Mouse (Mus musculus): Measurements from ENCODE around the gene Dusp11. TPM values are rescaled to one million over a fixed set of nuclear protein-coding genes. Genes with fewer than 3 reads are reported as not detected.
A peak's percentile ranks its signal among the peaks of the same experiment; 100 is the strongest.
"Not testable (repeated sequence)": the region's sequence is repeated elsewhere in the genome, so short reads cannot be mapped to it uniquely, and the experiment has no call there.

Gene Dusp11
- polyA plus RNA-seq (2016; fragmentation: Nextera tagmentation; extraction: Ambion mirVana), result 39.0 and 45.0 TPM in 2 replicates

DNA sequence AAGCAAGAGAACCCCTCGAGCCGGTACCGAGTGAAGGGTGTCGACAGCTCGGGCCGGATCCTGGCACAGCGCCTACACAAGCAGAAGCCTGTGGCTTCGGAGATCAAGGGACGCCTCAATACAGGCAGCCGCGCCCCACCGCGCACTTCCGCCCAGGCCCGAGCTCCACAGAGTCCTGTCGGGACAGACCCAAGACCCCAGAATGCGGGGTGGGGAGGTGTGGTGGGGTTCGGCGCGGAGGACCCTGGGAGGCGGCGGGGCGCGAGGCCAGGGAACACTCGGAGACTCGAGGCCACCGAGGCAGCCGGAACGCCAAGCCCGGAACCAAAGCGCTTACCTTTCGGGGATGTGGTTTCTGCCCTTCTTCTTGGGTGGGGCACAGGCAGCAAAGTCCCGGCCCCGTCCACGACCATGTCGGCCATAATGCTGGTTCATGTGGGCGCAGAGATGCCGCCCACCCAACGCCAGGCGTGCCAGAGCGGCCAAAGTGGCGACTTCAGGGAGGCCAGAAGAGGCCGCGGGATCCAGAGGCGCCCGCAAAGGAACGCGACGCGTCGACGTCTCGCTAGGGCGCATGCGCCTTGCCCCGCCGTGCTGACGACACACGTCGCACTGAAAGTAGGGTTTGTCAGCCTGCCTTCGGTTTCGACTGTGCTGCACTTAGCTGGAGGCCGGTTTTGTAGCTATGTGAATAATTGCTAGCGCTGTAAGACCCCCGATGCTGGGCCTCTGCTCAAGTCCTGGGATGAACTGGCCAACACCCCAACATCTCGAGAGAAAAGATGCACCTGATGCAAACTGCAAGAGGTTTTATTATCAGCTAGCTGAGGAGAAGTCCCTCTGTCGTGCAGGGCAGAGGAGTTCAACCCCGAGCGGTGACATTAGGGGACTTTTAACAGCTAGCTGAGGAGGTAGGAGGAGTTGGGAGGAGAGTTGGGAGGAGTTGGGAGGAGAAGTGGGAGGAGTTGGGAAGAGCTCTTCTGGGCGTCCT, at the start of gene Dusp11:
Gene Dusp11, minus strand, starts transcription at position 567 of the 991 bp plus-strand sequence.
- Histone ChIP-seq H3K27me3 (ENCODE audit: low read depth, poor library complexity, severe bottlenecking) (no peaks in the 10 kb centered on the region), H3K9me3 (replicated peaks) (no peaks in the 10 kb centered on the region), H3K36me3 (peaks cover 30% of the 10 kb centered on the region), H3K27ac (peak within 1 kb of the TSS; percentile 94), H3K4me1 (peaks cover 8% of the 10 kb centered on the region), H3K4me3 (peak within 1 kb of the TSS; percentile 92)
- under 1% methylated on average over 70 of the region's 70 CpGs for WGBS
- peak; percentile 94 for DNase-seq (ENCODE audit: low spot score)

DNA sequence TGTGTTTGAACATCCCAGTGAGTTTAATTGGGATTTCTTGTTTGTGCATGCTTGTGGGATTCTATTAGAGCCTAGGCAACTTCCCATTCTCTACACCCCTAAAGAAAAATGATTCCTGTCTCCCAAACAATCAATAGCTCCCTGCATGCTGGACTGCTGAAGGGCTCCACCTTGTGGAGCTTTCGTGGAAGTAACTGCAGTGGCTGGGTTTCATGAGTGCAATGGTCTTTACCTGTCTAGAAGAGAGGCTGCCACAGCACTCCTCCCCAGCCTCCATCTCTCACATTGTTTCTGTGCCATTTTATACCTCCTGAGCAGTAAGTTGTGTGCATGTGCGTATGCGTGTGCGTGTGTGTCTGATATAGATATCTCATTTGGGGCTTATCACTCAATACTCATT, 48.5 kb upstream of the Dusp11 start:
- Histone ChIP-seq H3K4me3 (no peak overlapping the region), H3K27ac (no peak overlapping the region), H3K27me3 (ENCODE audit: low read depth, poor library complexity, severe bottlenecking) (no peaks in the 10 kb centered on the region), H3K4me1 (no peaks in the 10 kb centered on the region), H3K9me3 (replicated peaks) (no peaks in the 10 kb centered on the region), H3K36me3 (no peaks in the 10 kb centered on the region)
- WGBS, result 39% methylated on average over 4 of the region's 4 CpGs
- peak; percentile 63 for DNase-seq (ENCODE audit: low spot score)

DNA sequence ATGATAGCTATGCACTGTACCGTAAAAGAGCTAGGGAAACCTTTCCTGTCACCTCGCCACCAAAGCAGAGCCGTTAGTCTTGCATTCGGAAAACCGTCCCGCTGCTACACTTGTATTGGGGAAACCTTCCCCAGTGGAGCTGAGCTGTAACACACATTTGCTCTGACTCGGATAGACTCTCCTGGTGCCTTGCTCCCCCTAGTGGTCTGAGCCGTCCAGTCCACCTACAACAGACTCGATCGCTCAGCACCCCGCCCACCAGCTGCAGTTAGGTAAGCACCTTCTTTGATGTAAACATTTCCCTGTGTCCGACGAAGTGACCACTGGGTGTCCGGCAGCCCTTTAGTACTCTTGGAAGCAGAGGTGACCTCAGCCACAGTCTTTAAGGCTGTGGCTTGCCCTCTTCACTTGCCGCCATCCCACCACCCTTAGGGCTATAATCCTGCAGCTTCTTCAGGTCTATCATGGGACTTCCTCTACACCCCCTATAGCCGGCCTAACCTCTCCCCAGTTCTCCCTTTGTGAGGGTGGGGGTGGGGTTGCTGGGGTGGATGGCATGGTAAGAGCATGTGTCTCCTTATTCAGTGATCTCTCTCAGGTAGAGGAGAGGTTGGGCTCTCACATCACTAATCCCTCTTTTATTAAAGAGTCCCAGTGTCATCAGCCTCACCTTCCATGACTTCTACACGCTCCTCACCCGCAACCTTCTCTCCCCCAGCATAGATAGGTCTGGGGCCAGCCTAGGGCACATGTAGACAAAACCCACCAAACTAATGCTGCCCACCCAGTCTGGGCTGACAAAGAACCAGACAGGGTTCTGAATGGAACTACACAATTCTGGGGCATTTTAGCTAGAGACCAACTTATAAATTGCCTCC, 43.0 kb upstream of the Dusp11 start:
- Histone ChIP-seq H3K4me3 (peak overlapping the region; percentile 21; the same call in 1 of the 2 replicates), H3K36me3 (no peaks in the 10 kb centered on the region), H3K27ac (no peak overlapping the region), H3K9me3 (replicated peaks) (no peaks in the 10 kb centered on the region), H3K4me1 (peaks cover 6% of the 10 kb centered on the region; the same call in 1 of the 2 replicates), H3K27me3 (ENCODE audit: low read depth, poor library complexity, severe bottlenecking) (no peaks in the 10 kb centered on the region)
- WGBS, result 18% methylated on average over 18 of the region's 18 CpGs
- DNase-seq (ENCODE audit: low spot score), result peak; percentile 89

DNA sequence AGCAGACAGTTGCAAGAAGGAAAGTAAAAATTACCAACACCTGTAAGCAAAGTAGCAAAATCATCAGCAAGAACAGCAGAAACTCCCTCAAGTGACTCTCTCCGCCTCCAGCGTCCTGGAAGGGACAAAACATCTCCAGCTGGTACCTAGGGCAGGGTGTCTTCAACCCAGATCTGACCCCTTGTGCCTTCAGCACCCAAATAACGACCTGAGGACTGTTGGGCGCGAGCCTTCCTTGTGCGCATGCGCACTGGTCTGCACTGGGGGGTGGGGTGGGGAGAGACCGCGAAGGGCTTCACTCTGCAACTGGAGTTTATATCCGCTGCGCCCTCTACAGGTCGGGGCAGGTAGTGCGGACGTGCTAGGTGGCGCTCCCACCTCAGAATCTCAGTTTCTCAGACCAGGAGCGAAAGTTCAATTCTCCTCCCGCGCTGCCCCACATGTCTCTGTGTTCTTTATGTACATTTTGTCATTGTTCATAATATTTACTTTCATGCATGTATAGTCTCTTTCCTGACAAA, 42.0 kb upstream of the Dusp11 start:
- Histone ChIP-seq H3K4me1 (peaks cover 6% of the 10 kb centered on the region; the same call in 1 of the 2 replicates), H3K27me3 (ENCODE audit: low read depth, poor library complexity, severe bottlenecking) (no peaks in the 10 kb centered on the region), H3K4me3 (no peak overlapping the region), H3K36me3 (no peaks in the 10 kb centered on the region), H3K27ac (no peak overlapping the region), H3K9me3 (replicated peaks) (no peaks in the 10 kb centered on the region)
- no peak for DNase-seq (ENCODE audit: low spot score)
- 78% methylated on average over 18 of the region's 18 CpGs for WGBS

DNA sequence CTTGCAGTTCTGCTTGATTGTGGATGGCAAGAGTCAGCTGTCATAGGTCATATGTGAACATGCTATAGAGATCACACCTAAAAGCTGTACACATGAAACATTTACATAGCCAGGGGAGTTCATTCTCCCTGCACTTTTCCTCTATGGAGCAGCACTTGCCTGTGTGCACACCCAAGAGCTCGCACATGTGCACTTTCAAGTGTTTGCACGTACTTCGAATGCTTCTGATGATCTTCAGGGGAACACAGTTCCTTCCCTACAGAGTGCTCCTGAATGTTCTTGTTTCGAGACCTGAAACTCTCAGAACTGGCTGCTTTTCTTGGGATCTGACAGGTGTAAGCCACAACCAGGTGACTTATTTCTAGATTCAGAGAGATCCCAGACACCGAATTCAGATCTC, 29.3 kb upstream of the Dusp11 start:
- not testable (repeated sequence) for H3K4me1 ChIP-seq; H3K9me3 ChIP-seq (replicated peaks); DNase-seq (ENCODE audit: low spot score); H3K27me3 ChIP-seq (ENCODE audit: low read depth, poor library complexity, severe bottlenecking); H3K36me3 ChIP-seq; H3K4me3 ChIP-seq; H3K27ac ChIP-seq
- 92% methylated on average over 5 of the region's 5 CpGs for WGBS

DNA sequence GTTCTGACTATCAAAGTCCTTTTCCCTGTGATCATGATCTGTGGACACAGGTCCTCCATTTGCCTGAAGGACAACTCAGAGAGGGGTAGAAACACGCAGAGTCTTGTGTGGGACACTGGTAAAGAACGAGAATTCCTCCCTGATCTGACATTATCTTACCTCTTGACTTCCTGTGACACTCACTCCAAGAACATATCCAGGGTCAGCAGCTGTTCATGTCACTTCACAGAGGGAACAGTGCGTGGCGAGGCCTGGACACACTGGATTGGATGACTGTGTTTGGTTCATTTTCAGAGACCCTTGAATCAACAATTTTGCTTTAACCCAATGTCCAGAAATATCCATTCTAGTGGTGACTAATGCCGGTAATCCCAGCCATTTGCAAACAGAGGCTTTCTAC, 28.1 kb upstream of the Dusp11 start:
- not testable (repeated sequence) for H3K4me1 ChIP-seq; H3K4me3 ChIP-seq; H3K9me3 ChIP-seq (replicated peaks); DNase-seq (ENCODE audit: low spot score); H3K36me3 ChIP-seq; H3K27ac ChIP-seq; H3K27me3 ChIP-seq (ENCODE audit: low read depth, poor library complexity, severe bottlenecking)
- 87% methylated on average over 5 of the region's 5 CpGs for whole genome bisulfite sequencing

DNA sequence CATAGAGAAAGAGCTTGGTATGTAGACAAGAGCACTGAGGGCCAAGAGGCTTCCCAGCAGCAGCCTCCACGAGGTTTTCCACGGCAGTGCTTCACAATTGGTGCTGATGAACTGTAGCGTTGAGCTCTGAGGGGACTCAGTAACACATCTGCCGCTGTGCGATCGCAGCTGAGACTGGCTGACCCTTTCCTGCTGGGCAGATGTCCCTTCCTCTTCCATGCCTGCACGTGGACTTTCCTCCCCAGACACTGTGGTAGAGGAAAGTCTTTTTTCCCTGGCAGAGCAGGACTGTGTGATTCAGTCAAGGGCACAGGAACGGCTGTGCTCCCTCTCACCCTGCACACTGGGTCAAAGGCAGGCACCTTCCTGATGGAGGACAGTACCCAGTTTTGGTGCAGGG, 22.9 kb upstream of the Dusp11 start:
- no peaks in the 10 kb centered on the region for H3K9me3 ChIP-seq (replicated peaks)
- no peak for DNase-seq (ENCODE audit: low spot score)
- H3K36me3 ChIP-seq, result no peaks in the 10 kb centered on the region
- no peak overlapping the region for H3K27ac ChIP-seq
- no peaks in the 10 kb centered on the region for H3K27me3 ChIP-seq (ENCODE audit: low read depth, poor library complexity, severe bottlenecking)
- no peak overlapping the region for H3K4me3 ChIP-seq
- no peaks in the 10 kb centered on the region for H3K4me1 ChIP-seq
- WGBS, result 85% methylated on average over 8 of the region's 8 CpGs

DNA sequence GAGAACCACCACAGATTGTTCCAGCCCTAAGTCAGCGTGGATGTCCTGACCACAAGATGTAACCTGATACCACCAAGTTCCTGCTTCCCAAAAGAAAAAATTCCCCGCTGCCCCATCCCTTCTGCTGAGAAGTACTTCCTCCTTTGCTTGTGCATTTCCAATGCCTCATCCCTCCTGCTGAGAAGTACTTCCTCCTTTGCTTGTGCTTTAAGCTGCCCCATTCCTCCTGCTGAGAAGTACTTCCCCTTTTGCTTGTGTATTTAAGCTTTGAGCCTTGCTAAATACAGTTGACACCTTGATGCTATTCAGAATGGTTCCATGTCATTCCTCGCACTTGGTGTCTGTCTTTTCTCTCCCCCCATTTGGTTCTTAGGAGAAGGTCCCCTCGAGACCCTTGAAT, 17.3 kb upstream of the Dusp11 start:
- 78% methylated on average over 4 of the region's 4 CpGs for WGBS
- not testable (repeated sequence) for H3K9me3 ChIP-seq (replicated peaks); DNase-seq (ENCODE audit: low spot score)

DNA sequence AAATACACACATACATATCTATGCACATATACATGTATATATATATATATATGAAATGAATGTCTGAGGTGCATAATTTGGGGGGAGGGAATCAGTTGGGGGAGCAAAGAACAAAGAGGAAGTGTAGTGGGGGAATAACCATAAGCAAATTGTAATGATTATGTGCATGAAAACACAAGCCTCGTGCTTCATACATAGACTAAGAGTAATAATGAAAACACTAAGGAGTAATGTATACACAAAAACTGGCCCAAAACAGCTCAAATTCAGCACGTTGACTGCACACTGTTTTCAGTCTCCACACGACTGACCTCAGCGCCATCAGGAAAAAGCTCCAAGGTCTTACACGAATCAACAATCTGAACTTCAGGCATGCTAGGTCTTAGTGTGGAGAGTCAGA, 14.8 kb upstream of the Dusp11 start:
- no peak overlapping the region for H3K4me3 ChIP-seq
- H3K27me3 ChIP-seq (ENCODE audit: low read depth, poor library complexity, severe bottlenecking), result no peaks in the 10 kb centered on the region
- H3K9me3 ChIP-seq (replicated peaks), result no peaks in the 10 kb centered on the region
- no peak overlapping the region for H3K27ac ChIP-seq
- no peak for DNase-seq (ENCODE audit: low spot score)
- 92% methylated on average over 5 of the region's 5 CpGs for WGBS
- no peaks in the 10 kb centered on the region for H3K4me1 ChIP-seq
- no peaks in the 10 kb centered on the region for H3K36me3 ChIP-seq

More for the DNA sequence above, 17.3 kb upstream of the Dusp11 start:
- not testable (repeated sequence) for H3K36me3 ChIP-seq; H3K4me3 ChIP-seq; H3K4me1 ChIP-seq; H3K27ac ChIP-seq; H3K27me3 ChIP-seq (ENCODE audit: low read depth, poor library complexity, severe bottlenecking)

DNA sequence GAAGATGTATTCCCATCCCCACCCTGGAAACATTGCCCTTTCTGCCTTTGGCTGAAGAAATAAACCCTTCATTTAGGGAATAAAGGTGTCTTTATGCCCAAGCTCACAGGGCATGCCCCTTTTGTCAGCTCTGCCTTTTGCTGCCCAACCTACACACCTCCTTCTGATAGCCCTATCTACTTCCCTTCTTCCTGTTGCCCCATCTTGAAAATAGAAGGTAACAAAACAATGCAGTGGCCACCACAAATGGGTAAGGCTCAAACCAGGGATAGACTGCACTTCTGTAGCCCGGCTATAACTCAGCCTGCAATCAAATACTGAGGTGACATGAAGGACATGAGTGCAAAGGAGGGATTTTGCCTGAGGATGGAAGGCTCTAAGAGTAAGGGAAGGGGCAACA, 14.3 kb upstream of the Dusp11 start:
- WGBS, result 91% methylated on average over 1 of the region's 1 CpGs
- Histone ChIP-seq H3K4me1 (no peaks in the 10 kb centered on the region), H3K9me3 (replicated peaks) (no peaks in the 10 kb centered on the region), H3K27ac (no peak overlapping the region), H3K27me3 (ENCODE audit: low read depth, poor library complexity, severe bottlenecking) (no peaks in the 10 kb centered on the region), H3K36me3 (no peaks in the 10 kb centered on the region), H3K4me3 (no peak overlapping the region)
- no peak for DNase-seq (ENCODE audit: low spot score)

DNA sequence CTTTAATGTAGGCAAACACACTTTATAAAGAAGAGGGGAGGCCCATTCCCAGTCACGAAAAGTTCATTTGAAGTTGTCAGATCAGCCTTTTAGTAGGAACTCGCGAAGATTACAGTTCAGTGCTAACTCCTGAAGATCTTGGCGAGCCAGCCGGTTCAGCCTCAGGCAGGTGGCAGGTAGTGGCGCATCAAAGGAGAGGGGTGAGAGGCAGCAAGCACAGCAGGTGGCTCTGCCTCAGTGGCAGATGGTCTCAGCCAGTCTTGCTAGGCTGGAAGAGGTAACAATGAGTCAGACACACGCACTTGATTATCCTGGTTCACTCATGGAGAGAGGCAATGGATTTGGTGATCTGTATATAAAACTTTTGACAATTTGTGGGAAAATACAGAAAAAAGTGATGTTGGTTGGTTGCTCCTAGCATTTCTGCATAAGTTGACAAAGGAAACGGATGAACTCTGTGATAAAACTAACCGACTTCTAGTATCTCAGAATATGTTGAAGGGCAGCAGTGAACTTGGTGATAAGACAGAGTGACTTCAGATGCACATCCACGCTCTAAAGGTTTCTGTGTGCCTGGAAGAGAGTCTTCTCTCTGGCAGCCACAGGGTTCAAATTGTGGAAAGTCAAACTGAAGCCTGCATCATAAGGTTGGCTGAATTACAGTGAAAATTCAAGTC, 13.6 kb upstream of the Dusp11 start:
- WGBS, result 45% methylated on average over 10 of the region's 10 CpGs
- Histone ChIP-seq H3K27ac (no peak overlapping the region), H3K27me3 (ENCODE audit: low read depth, poor library complexity, severe bottlenecking) (no peaks in the 10 kb centered on the region), H3K36me3 (no peaks in the 10 kb centered on the region), H3K4me1 (no peaks in the 10 kb centered on the region), H3K4me3 (no peak overlapping the region), H3K9me3 (replicated peaks) (no peaks in the 10 kb centered on the region)
- DNase-seq (ENCODE audit: low spot score), result no peak

DNA sequence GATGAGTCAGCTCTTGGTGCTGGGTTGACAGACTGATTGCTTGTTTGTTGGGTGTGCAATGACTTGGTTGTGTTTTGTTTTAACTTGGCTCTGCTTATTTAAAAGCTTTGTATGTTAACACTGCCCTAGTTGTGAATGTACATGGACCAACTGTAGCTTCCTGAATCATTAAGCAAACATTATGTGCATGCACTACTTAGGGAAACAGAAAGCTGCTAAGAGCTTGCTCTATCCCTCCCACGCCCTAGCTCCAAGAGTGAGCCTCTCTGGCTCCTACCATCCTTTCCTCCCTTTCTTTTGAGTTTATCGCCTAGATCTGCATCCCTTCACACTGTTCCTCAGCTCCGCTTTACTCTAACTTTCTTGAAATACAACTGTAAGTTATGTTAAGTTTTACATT, 11.9 kb upstream of the Dusp11 start:
- Histone ChIP-seq H3K4me1 (no peaks in the 10 kb centered on the region), H3K27ac (no peak overlapping the region), H3K36me3 (no peaks in the 10 kb centered on the region), H3K4me3 (no peak overlapping the region), H3K27me3 (ENCODE audit: low read depth, poor library complexity, severe bottlenecking) (no peaks in the 10 kb centered on the region), H3K9me3 (replicated peaks) (no peaks in the 10 kb centered on the region)
- 84% methylated on average over 3 of the region's 3 CpGs for WGBS
- DNase-seq (ENCODE audit: low spot score), result no peak
